Mouse (Mus musculus): ENCODE results near the gene Tsfm.

DNA sequence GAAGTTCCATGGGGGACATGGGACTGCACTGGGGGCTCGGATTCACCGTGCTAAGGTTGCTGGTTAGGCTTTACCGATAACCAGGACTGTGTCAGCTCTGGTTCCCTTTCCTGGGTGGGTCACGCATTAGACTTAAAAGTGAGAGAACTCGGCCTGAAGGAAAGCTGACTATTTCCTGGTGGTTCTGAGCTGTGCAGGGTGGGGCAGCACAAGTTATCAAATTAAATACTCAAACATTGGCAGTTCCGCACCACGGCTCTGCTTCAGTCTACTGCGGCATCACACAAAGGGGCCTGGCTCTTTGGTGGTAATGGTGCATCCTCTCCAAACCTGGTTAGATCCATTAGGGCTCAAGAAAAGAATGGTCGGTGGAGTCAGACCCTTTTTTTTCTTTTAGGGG, 29.3 kb downstream of the Tsfm start:
- TF ChIP-seq EP300 (IDR thresholded peaks at IDR 0.05) (no peak), CTCF (IDR thresholded peaks at IDR 0.05) (no peak)
